Mouse (Mus musculus): ENCODE data around the gene Glis2. TPM values are rescaled to one million over a fixed set of nuclear protein-coding genes. Genes with fewer than 3 reads are reported as not detected.

Gene Glis2
- polyA plus RNA-seq, 1 experiment from 2014 or later: 34.9 TPM

DNA sequence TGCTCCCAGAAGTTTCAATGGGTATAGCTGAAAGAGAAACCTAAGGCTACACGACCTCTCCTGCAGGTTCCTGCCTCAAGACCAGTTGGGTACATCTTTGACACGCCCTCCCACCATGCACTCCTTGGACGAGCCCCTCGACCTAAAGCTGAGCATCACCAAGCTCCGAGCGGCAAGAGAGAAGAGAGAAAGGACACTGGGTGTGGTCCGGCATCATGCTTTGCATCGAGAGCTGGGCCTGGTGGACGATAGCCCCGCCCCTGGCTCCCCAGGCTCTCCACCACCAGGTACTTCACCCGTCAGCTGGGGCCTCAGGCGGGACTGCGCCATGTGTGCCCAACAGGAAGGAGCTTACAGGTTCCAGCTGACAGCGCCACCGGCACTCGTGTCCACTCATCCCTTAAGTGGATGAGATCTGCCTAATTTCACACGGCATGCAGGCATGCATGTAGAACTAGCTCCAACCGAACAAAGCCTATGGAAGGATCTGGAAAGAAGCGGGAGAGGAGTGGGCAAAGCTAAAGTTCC lies 14.1 kb downstream of the Glis2 start:
- Histone ChIP-seq H3K4me2 (no peak overlapping the region), H3K4me1 (peaks cover 52% of the 10 kb centered on the region), H3K36me3 (peaks cover 46% of the 10 kb centered on the region), H3K27me3 (no peaks in the 10 kb centered on the region), H3K9me3 (no peaks in the 10 kb centered on the region), H3K27ac (peak overlapping the region; percentile 71; the same call in 1 of the 2 replicates), H3K4me3 (no peak overlapping the region), H3K9ac (no peak overlapping the region)
- no peak for ATAC-seq (ENCODE audit: insufficient number of reproducible peaks, low FRiP score, low TSS enrichment, low read depth)
- 76% methylated on average over 19 of the region's 19 CpGs for WGBS

DNA sequence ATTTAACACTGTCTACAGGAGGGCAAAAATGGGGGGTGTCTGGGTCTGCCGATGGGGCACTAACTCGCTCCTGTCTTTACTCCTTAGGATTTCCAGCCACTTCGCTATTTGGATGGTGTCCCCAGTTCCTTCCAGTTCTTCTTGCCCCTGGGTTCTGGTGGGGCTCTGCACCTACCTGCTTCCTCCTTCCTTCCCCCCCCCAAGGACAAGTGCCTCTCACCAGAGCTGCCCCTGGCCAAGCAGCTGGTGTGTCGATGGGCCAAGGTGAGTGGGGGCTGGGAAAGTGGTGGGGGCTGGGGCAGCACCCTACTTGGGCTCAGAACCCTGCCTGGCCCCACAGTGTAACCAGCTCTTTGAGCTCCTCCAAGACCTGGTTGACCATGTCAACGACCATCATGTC lies 16.7 kb downstream of the Glis2 start:
- H3K9me3 ChIP-seq: no peaks in the 10 kb centered on the region
- ATAC-seq (ENCODE audit: insufficient number of reproducible peaks, low FRiP score, low TSS enrichment, low read depth): no peak
- peaks cover 72% of the 10 kb centered on the region for H3K36me3 ChIP-seq
- H3K9ac ChIP-seq: no peak overlapping the region
- H3K27me3 ChIP-seq: no peaks in the 10 kb centered on the region
- peaks cover 26% of the 10 kb centered on the region for H3K4me1 ChIP-seq
- H3K4me3 ChIP-seq: no peak overlapping the region
- WGBS: 91% methylated on average over 5 of the region's 5 CpGs
- no peak overlapping the region for H3K27ac ChIP-seq
- no peak overlapping the region for H3K4me2 ChIP-seq

- no peak for ATAC-seq (ENCODE audit: insufficient number of reproducible peaks, low FRiP score, low TSS enrichment, low read depth)
- no peak overlapping the region for H3K4me2 ChIP-seq
- no peak overlapping the region for H3K4me3 ChIP-seq
- no peak overlapping the region for H3K9ac ChIP-seq
- peaks cover 22% of the 10 kb centered on the region for H3K4me1 ChIP-seq
- H3K27ac ChIP-seq: no peak overlapping the region
- peaks cover 74% of the 10 kb centered on the region for H3K36me3 ChIP-seq
- WGBS: 88% methylated on average over 7 of the region's 7 CpGs
- H3K9me3 ChIP-seq: no peaks in the 10 kb centered on the region
- no peaks in the 10 kb centered on the region for H3K27me3 ChIP-seq
Observed at GRCm38 (mm10) chr16:4611676-4612075, 17.2 kb downstream of the Glis2 start.

DNA sequence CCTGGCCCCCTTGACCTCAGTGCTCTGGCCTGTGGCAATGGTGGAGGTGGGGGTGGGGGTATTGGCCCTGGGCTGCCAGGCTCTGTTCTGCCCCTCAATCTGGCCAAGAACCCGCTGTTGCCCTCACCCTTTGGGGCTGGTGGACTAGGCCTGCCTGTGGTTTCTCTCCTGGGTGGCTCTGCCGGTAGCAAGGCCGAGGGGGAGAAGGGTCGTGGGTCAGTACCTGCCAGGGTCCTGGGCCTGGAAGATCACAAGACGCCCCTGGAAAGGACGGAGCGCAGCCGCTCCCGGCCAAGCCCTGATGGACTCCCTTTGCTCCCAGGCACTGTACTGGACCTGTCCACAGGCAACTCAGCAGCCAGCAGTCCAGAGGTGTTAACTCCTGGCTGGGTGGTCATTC lies 19.2 kb downstream of the Glis2 start:
- no peak overlapping the region for H3K27ac ChIP-seq
- no peaks in the 10 kb centered on the region for H3K9me3 ChIP-seq
- 94% methylated on average over 9 of the region's 9 CpGs for WGBS
- H3K36me3 ChIP-seq: peaks cover 86% of the 10 kb centered on the region
- no peak overlapping the region for H3K4me3 ChIP-seq
- H3K4me2 ChIP-seq: no peak overlapping the region
- H3K27me3 ChIP-seq: no peaks in the 10 kb centered on the region
- ATAC-seq (ENCODE audit: insufficient number of reproducible peaks, low FRiP score, low TSS enrichment, low read depth): no peak
- peaks cover 1% of the 10 kb centered on the region for H3K4me1 ChIP-seq
- H3K9ac ChIP-seq: no peak overlapping the region

GRCm38 (mm10) chr16:4614639-4615038 lies 20.1 kb downstream of the Glis2 start:
- Histone ChIP-seq H3K4me1 (no peaks in the 10 kb centered on the region), H3K9ac (no peak overlapping the region), H3K27me3 (no peaks in the 10 kb centered on the region), H3K4me3 (no peak overlapping the region), H3K27ac (no peak overlapping the region; the same call in 1 of the 2 replicates), H3K4me2 (no peak overlapping the region), H3K36me3 (peaks cover 83% of the 10 kb centered on the region), H3K9me3 (no peaks in the 10 kb centered on the region)
- 88% methylated on average over 3 of the region's 3 CpGs for WGBS
- ATAC-seq (ENCODE audit: insufficient number of reproducible peaks, low FRiP score, low TSS enrichment, low read depth): no peak

- WGBS: 70% methylated on average over 1 of the region's 1 CpGs
- Histone ChIP-seq H3K36me3 (peaks cover 76% of the 10 kb centered on the region), H3K4me2 (no peak overlapping the region), H3K9ac (no peak overlapping the region), H3K4me1 (peaks cover 6% of the 10 kb centered on the region; the same call in 1 of the 2 replicates), H3K27me3 (no peaks in the 10 kb centered on the region), H3K9me3 (no peaks in the 10 kb centered on the region), H3K27ac (no peak overlapping the region), H3K4me3 (no peak overlapping the region)
- no peak for ATAC-seq (ENCODE audit: insufficient number of reproducible peaks, low FRiP score, low TSS enrichment, low read depth)
Observed at GRCm38 (mm10) chr16:4615297-4615696, 20.8 kb downstream of the Glis2 start.

- H3K4me1 ChIP-seq: peaks cover 7% of the 10 kb centered on the region; the same call in 1 of the 2 replicates
- no peak overlapping the region for H3K4me2 ChIP-seq
- no peak for ATAC-seq (ENCODE audit: insufficient number of reproducible peaks, low FRiP score, low TSS enrichment, low read depth)
- H3K27ac ChIP-seq: no peak overlapping the region; the same call in 1 of the 2 replicates
- no peak overlapping the region for H3K4me3 ChIP-seq
- no peak overlapping the region for H3K9ac ChIP-seq
- peaks cover 62% of the 10 kb centered on the region for H3K36me3 ChIP-seq
- WGBS: 76% methylated on average over 4 of the region's 4 CpGs
- no peaks in the 10 kb centered on the region for H3K9me3 ChIP-seq
- no peaks in the 10 kb centered on the region for H3K27me3 ChIP-seq
Observed at GRCm38 (mm10) chr16:4616829-4617228, 22.3 kb downstream of the Glis2 start.

- Histone ChIP-seq H3K4me2 (peak overlapping the region; percentile 58), H3K4me1 (peaks cover 28% of the 10 kb centered on the region), H3K9me3 (no peaks in the 10 kb centered on the region), H3K4me3 (peak overlapping the region; percentile 63), H3K27ac (peak overlapping the region; percentile 87), H3K36me3 (peaks cover 8% of the 10 kb centered on the region), H3K9ac (peak overlapping the region; percentile 65), H3K27me3 (no peaks in the 10 kb centered on the region)
- no peak for ATAC-seq (ENCODE audit: insufficient number of reproducible peaks, low FRiP score, low TSS enrichment, low read depth)
- WGBS: 16% methylated on average over 9 of the region's 9 CpGs
Observed at GRCm38 (mm10) chr16:4624074-4624473, 29.6 kb downstream of the Glis2 start.

GRCm38 (mm10) chr16:4624481-4625110 lies 30.1 kb downstream of the Glis2 start, which contains the start of gene Pam16:
Gene Pam16 (minus strand): TSS chr16:4624988.
- no peaks in the 10 kb centered on the region for H3K9me3 ChIP-seq
- H3K4me3 ChIP-seq: peak within 1 kb of the TSS; percentile 63
- H3K27me3 ChIP-seq: no peaks in the 10 kb centered on the region
- H3K27ac ChIP-seq: peak within 1 kb of the TSS; percentile 87
- H3K4me1 ChIP-seq: peaks cover 28% of the 10 kb centered on the region
- peak within 1 kb of the TSS; percentile 65 for H3K9ac ChIP-seq
- H3K36me3 ChIP-seq: peaks cover 8% of the 10 kb centered on the region
- ATAC-seq (ENCODE audit: insufficient number of reproducible peaks, low FRiP score, low TSS enrichment, low read depth): peak; percentile 76
- H3K4me2 ChIP-seq: peak within 1 kb of the TSS; percentile 58
- WGBS: under 1% methylated on average over 56 of the region's 56 CpGs

DNA sequence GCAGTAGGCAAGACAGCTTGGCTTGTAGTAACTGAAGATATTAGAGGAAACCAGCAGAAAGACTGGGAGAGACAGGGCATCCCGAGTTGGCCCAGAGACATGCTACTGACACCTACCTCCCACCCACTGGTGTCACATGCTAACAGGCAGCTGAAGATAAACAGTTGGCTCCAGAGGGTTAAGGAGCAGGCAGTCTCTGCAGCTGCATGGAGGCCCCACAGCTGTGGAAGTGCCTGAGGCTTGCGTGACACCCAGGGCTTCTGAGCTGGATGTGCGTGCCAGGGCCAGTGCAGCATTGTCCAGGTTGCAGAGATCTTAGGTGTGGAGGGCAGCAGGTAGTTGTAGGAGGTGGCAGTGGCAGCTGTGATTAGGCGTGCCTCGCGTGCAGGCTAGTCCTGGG lies 32.6 kb downstream of the Glis2 start:
- no peak overlapping the region for H3K4me2 ChIP-seq
- peaks cover 11% of the 10 kb centered on the region for H3K36me3 ChIP-seq
- H3K27ac ChIP-seq: no peak overlapping the region
- no peak overlapping the region for H3K4me3 ChIP-seq
- no peaks in the 10 kb centered on the region for H3K27me3 ChIP-seq
- H3K9ac ChIP-seq: no peak overlapping the region
- 80% methylated on average over 6 of the region's 6 CpGs for WGBS
- no peak for ATAC-seq (ENCODE audit: insufficient number of reproducible peaks, low FRiP score, low TSS enrichment, low read depth)
- H3K4me1 ChIP-seq: peaks cover 22% of the 10 kb centered on the region
- H3K9me3 ChIP-seq: no peaks in the 10 kb centered on the region

- Histone ChIP-seq H3K4me2 (no peak overlapping the region), H3K4me3 (no peak overlapping the region), H3K4me1 (peaks cover 16% of the 10 kb centered on the region), H3K9ac (no peak overlapping the region), H3K27ac (no peak overlapping the region), H3K9me3 (no peaks in the 10 kb centered on the region), H3K27me3 (no peaks in the 10 kb centered on the region), H3K36me3 (peaks cover 18% of the 10 kb centered on the region)
- ATAC-seq (ENCODE audit: insufficient number of reproducible peaks, low FRiP score, low TSS enrichment, low read depth): no peak
- 84% methylated on average over 9 of the region's 9 CpGs for WGBS
Observed at GRCm38 (mm10) chr16:4628898-4629419, 34.4 kb downstream of the Glis2 start.

GRCm38 (mm10) chr16:4629950-4630349 lies 35.4 kb downstream of the Glis2 start:
- Histone ChIP-seq H3K4me1 (peaks cover 12% of the 10 kb centered on the region), H3K27me3 (no peaks in the 10 kb centered on the region), H3K9me3 (no peaks in the 10 kb centered on the region), H3K36me3 (peaks cover 21% of the 10 kb centered on the region), H3K4me2 (no peak overlapping the region), H3K4me3 (no peak overlapping the region), H3K9ac (no peak overlapping the region), H3K27ac (no peak overlapping the region)
- 22% methylated on average over 6 of the region's 6 CpGs for WGBS
- no peak for ATAC-seq (ENCODE audit: insufficient number of reproducible peaks, low FRiP score, low TSS enrichment, low read depth)
